In the genomic region with DNA sequence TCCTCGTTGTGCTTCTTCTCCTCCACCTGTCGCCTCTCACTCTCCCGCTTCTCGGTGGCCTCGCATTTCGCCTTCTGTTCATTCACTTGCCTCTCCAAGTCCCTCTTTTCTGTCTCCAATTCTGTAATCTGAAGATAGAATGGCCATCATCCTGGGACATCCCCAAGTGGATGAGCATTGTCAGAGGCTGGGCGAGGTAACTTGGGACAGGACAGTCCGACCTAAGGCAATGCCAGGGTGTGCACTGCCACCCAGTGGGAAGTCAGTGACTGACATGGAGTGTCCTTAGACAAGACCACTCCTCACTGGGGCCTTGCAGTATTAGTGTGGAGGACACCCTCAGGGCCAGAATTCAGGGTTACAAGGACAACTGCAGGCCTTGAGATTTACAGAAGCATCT, we compare ENCODE assay signal across 8 mouse cellular contexts. TPM values are rescaled to one million over a fixed set of nuclear protein-coding genes. Genes with fewer than 3 reads are reported as not detected.
DNase-seq lines count a peak whose midpoint lies in the region; ATAC-seq and TF ChIP-seq lines count a peak whose summit lies in the region.

No protein-coding gene starts in this region.

- WGBS in limb, embryonic 11.5 days, result 1% methylated on average over 8 of the region's 8 CpGs
- 1% methylated on average over 8 of the region's 8 CpGs for WGBS in midbrain, embryonic 11.5 days
- 4% methylated on average over 8 of the region's 8 CpGs for WGBS in small intestine, adult 2 months

- peaks cover 15% of the 10 kb centered on the region for H3K4me1 ChIP-seq in limb, embryonic 11.5 days (ENCODE audit: control insufficient read depth, insufficient read depth, low read length)
- H3K4me1 ChIP-seq in midbrain, embryonic 11.5 days (ENCODE audit: control insufficient read depth, insufficient read depth, low read length), result 0 out of 2 replicates have a peak, but pooled peaks cover 3% of the 10 kb centered on the region
- no peaks in the 10 kb centered on the region for H3K4me1 ChIP-seq in small intestine, adult 2 months (ENCODE audit: control insufficient read depth, insufficient read depth, insufficient read length, low read length)

- H3K9ac ChIP-seq in limb, embryonic 11.5 days (ENCODE audit: low read length), result no peak overlapping the region
- no peak overlapping the region for H3K9ac ChIP-seq in midbrain, embryonic 11.5 days (ENCODE audit: low read length)

- DNase-seq in cerebellum, adult 8-10 months, result peak; percentile 17
- DNase-seq in cerebellum, adult 9-10 months, result no peak
- peak; percentile 86 for DNase-seq in embryo, embryonic 11 days
- DNase-seq in heart, adult 18-20 months, result peak; percentile 44 to 67
- peak; percentile 23 for DNase-seq in kidney, adult 11 months
- DNase-seq in limb, embryonic 11.5 days (ENCODE audit: low spot score), result peak; percentile 74
- peak; percentile 94 for DNase-seq in midbrain, embryonic 11.5 days (ENCODE audit: low spot score, missing footprints)

- 0 out of 2 replicates have a peak, but pooled peaks have one; percentile 31 for ATAC-seq in limb, embryonic 11.5 days (ENCODE audit: insufficient number of reproducible peaks, low FRiP score, low TSS enrichment, low read depth)
- peak; percentile 88 for ATAC-seq in midbrain, embryonic 11.5 days (ENCODE audit: low FRiP score)

- no peaks in the 10 kb centered on the region for H3K9me3 ChIP-seq in limb, embryonic 11.5 days (ENCODE audit: control insufficient read depth, low read length)
- no peaks in the 10 kb centered on the region for H3K9me3 ChIP-seq in midbrain, embryonic 11.5 days (ENCODE audit: control insufficient read depth, low read length)

- H3K4me2 ChIP-seq in limb, embryonic 11.5 days (ENCODE audit: low read depth, severe bottlenecking), result no peak overlapping the region; the same call in 1 of the 2 replicates
- peak overlapping the region; percentile 30 for H3K4me2 ChIP-seq in midbrain, embryonic 11.5 days

- no peaks in the 10 kb centered on the region; the same call in 1 of the 2 replicates for H3K36me3 ChIP-seq in limb, embryonic 11.5 days (ENCODE audit: control insufficient read depth, insufficient read depth, low read length)
- H3K36me3 ChIP-seq in midbrain, embryonic 11.5 days (ENCODE audit: control insufficient read depth, insufficient read depth, low read length), result peaks cover 7% of the 10 kb centered on the region; the same call in 1 of the 2 replicates
- H3K36me3 ChIP-seq in small intestine, adult 2 months (ENCODE audit: control insufficient read depth, insufficient read depth, low read length), result peaks cover 15% of the 10 kb centered on the region

- peak; percentile 49; the same call in 1 of the 2 replicates for TF ChIP-seq CTCF in small intestine, adult 2 months (IDR thresholded peaks at IDR 0.05; ENCODE audit: extremely low read depth, insufficient read length, insufficient replicate concordance, low read depth, low read length)

- H3K4me3 ChIP-seq in limb, embryonic 11.5 days (ENCODE audit: low read depth, low read length), result no peak overlapping the region
- 0 out of 2 replicates have a peak overlapping the region, but pooled peaks have one; percentile 4 for H3K4me3 ChIP-seq in midbrain, embryonic 11.5 days (ENCODE audit: low read depth, low read length)
- H3K4me3 ChIP-seq in small intestine, adult 2 months (ENCODE audit: low read depth, low read length), result no peak overlapping the region

- peaks cover 4% of the 10 kb centered on the region; the same call in 1 of the 2 replicates for H3K27me3 ChIP-seq in limb, embryonic 11.5 days (ENCODE audit: control insufficient read depth, insufficient read depth, low read length)
- H3K27me3 ChIP-seq in midbrain, embryonic 11.5 days (ENCODE audit: control insufficient read depth, insufficient read depth, low read length), result no peaks in the 10 kb centered on the region
- no peaks in the 10 kb centered on the region for H3K27me3 ChIP-seq in small intestine, adult 2 months (ENCODE audit: control insufficient read depth, insufficient read depth, low read length)

- no peak overlapping the region for H3K27ac ChIP-seq in limb, embryonic 11.5 days (replicated peaks; ENCODE audit: low read depth, low read length)
- no peak overlapping the region for H3K27ac ChIP-seq in midbrain, embryonic 11.5 days (ENCODE audit: low read depth, low read length)
- H3K27ac ChIP-seq in small intestine, adult 2 months (ENCODE audit: insufficient read depth, low read depth, low read length), result no peak overlapping the region

- TF ChIP-seq POLR2A in small intestine, adult 2 months (IDR thresholded peaks at IDR 0.05; ENCODE audit: low read depth, low read length), result no peak

RNA-seq across cellular contexts. Expression of a gene that starts 6.5 kb away (rescaled TPM):
- under 1 TPM in 1 of 2 experiments, not detected in 1; 0.33 TPM for total RNA-seq in heart, adult 18-20 months (2021)
- 0.09 TPM in 2 replicates for polyA plus RNA-seq in limb, embryonic 11.5 days (2014; fragmentation: Nextera tagmentation; extraction: Ambion mirVana)
- polyA plus RNA-seq in midbrain, embryonic 11.5 days (2014; fragmentation: Nextera tagmentation; extraction: Ambion mirVana), result 0.23 and 0.42 TPM in 2 replicates
- not detected in 2 replicates for polyA plus RNA-seq in small intestine, adult 2 months (2012; rRNA removed)

RNA-seq across cellular contexts. Expression of a gene that starts 7.4 kb away (rescaled TPM):
- total RNA-seq in heart, adult 18-20 months (2021), result 1 to 10 TPM; 7.1 to 7.7 TPM
- 40.4 and 41.6 TPM in 2 replicates for polyA plus RNA-seq in limb, embryonic 11.5 days (2014; fragmentation: Nextera tagmentation; extraction: Ambion mirVana)
- polyA plus RNA-seq in midbrain, embryonic 11.5 days (2014; fragmentation: Nextera tagmentation; extraction: Ambion mirVana), result 38.0 and 41.0 TPM in 2 replicates
- 4.2 and 6.2 TPM in 2 replicates for polyA plus RNA-seq in small intestine, adult 2 months (2012; rRNA removed)

RNA-seq across cellular contexts. Expression of a gene that starts 25.9 kb away (rescaled TPM):
- total RNA-seq in heart, adult 18-20 months (2021), result 10 to 100 TPM; 18.3 to 23.4 TPM
- polyA plus RNA-seq in limb, embryonic 11.5 days (2014; fragmentation: Nextera tagmentation; extraction: Ambion mirVana), result 90.1 and 97.4 TPM in 2 replicates
- polyA plus RNA-seq in midbrain, embryonic 11.5 days (2014; fragmentation: Nextera tagmentation; extraction: Ambion mirVana), result 126 and 128 TPM in 2 replicates
- polyA plus RNA-seq in small intestine, adult 2 months (2012; rRNA removed), result 3.5 and 9.1 TPM in 2 replicates

RNA-seq across cellular contexts. Expression of a gene that starts 42.6 kb away (rescaled TPM):
- 10 to 100 TPM; 28.6 to 29.2 TPM for total RNA-seq in heart, adult 18-20 months (2021)
- 85.8 and 91.5 TPM in 2 replicates for polyA plus RNA-seq in limb, embryonic 11.5 days (2014; fragmentation: Nextera tagmentation; extraction: Ambion mirVana)
- 88.7 and 101 TPM in 2 replicates for polyA plus RNA-seq in midbrain, embryonic 11.5 days (2014; fragmentation: Nextera tagmentation; extraction: Ambion mirVana)
- 1.5 and 3.5 TPM in 2 replicates for polyA plus RNA-seq in small intestine, adult 2 months (2012; rRNA removed)
